Mouse (Mus musculus) lung, postnatal 10 days (tissue): ENCODE measurements around the gene Chrm5.

ENCODE experiments used
- DNase-seq: peaks from one replicate; pipeline ENCODE4 v3.0.0; 2021

Chrm5 gene

GRCm38 (mm10) chr2:112480669-112481068, at the start of gene Chrm5:
Gene Chrm5 (minus strand): TSS chr2:112480769.
- DNase-seq: no peak

DNA sequence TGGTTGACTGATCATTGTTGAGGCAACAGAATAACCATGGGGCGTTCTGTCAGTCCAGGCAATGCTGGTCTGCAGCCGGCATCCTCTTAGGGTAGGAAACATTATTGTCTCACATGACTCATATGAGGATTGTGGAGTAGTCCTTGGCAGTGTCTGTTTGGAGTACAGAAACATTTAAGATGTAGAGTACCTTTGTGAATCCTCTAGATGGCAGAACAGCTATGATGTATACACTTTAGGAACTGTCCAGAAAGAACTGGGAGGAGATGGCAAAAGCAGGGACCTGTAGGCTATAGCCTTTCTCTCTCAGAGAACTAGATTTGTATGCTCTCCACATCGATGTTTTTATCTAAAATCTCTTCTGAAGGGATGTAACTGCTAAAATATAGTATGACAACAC, 46.4 kb upstream of the Chrm5 start:
- no peak for DNase-seq

GRCm38 (mm10) chr2:112520526-112521482, 40.2 kb upstream of the Chrm5 start:
- no peak for DNase-seq

- DNase-seq: no peak
Measured at GRCm38 (mm10) chr2:112518541-112518940, 38.0 kb upstream of the Chrm5 start.

DNA sequence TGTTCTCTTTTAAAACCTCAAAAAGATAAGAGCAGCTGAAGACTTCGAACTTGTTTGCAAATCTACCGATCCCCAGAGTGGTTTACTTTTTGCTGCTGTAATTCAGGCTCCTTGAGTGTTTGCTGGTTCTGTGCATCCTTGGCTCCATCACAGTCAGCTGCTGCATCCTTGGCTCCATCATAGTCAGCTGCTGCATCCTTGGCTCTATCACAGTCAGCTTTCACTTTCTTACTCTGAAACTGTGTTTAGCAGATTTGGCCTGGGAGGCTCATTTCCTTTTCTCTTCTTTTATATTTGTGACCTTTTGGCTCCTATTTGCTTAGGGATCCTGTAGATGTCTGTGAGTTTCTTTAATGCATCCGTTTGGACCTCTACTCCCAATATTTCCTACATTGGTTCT, 36.6 kb upstream of the Chrm5 start:
- no peak for DNase-seq

DNA sequence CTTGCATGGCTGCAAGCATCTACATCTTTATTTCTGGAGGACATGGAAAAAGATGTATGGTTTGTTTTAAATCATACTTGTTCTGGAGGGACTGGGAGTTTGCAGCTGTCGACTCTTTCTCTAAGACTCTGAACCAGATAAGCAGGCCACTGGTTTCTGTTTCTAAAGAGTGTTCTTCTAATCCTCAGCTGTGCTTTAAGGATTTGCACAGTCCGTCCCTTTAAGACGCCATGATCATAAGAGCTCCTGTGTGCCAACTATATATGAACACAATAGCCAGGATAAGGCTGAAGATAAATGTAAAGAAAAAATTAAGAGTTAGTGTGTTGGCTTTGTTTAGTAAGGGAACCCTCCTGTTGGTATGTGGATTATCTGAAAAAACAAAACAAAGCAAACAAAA, 36.2 kb upstream of the Chrm5 start:
- DNase-seq: no peak

DNA sequence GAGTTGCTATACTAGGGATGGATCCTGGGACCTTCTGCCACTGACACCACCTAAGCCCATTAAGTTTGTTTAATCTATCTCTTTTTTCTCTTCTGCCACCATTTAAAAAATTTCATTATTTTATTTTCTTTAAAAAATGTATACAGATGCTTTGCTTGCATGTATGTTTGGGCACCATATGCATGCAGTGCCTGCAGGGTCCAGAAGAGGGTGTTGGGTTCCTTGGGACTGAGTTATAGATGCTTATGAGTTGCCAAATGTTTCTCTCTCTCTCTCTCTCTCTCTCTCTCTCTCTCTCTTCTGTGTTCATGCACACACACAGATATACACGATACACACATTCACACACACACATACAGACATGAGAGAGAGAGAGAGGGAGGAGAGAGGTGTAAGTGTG, 32.5 kb upstream of the Chrm5 start:
- no peak for DNase-seq

GRCm38 (mm10) chr2:112510140-112510539, 29.6 kb upstream of the Chrm5 start:
- no peak for DNase-seq

GRCm38 (mm10) chr2:112507444-112507843, 26.9 kb upstream of the Chrm5 start:
- no peak for DNase-seq

DNA sequence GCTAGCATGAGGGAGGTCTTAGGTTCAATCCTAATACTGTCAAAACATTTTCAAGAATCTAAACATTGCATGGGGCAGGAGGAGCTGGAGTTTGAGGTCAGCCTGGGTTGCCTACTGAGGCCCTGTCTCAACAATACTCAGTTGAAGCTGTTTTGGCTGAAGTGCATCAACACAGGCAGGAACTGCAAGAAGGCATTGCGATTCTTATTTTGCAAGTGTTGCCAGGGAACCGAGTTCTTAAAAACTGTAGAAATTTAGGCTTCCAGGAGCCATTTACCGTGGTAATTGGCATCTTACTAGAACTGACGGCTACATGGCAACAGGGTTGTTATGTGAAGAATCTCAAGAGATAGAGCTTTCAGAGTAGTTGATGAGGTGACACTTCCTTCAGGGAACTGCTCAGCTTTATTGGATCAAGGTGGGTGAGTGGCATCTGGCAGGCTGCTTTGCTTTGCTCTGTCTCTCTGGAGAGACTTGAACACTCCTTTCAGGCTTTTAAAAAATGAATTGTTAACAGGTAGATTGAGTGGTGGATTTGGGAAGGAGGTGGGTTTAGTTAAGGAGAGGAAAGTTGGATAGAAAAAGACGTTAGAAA, 26.4 kb upstream of the Chrm5 start:
- no peak for DNase-seq

DNA sequence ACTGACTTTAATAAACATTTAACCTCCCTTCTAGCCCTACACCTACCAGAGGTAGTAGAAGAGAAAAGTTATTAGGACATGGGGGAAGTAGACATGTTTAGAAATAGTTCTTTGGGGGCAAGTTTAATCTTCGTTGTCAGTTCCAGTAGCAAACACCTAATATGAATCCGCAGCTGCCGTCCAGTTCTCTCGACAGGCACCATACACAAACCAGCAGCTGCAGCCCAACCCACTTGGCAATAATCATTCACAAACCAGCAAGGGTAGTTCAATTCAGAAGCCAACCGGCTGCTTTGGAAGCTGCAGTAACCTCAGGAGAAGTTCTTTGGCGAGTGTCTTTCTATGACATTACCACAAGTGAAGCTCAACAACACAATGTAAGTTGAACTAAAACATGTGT, 23.4 kb upstream of the Chrm5 start:
- no peak for DNase-seq

- DNase-seq: peak; percentile 85
Measured at GRCm38 (mm10) chr2:112501209-112501608, 20.6 kb upstream of the Chrm5 start.

- DNase-seq: no peak
Measured at GRCm38 (mm10) chr2:112497851-112498250, 17.3 kb upstream of the Chrm5 start.

DNA sequence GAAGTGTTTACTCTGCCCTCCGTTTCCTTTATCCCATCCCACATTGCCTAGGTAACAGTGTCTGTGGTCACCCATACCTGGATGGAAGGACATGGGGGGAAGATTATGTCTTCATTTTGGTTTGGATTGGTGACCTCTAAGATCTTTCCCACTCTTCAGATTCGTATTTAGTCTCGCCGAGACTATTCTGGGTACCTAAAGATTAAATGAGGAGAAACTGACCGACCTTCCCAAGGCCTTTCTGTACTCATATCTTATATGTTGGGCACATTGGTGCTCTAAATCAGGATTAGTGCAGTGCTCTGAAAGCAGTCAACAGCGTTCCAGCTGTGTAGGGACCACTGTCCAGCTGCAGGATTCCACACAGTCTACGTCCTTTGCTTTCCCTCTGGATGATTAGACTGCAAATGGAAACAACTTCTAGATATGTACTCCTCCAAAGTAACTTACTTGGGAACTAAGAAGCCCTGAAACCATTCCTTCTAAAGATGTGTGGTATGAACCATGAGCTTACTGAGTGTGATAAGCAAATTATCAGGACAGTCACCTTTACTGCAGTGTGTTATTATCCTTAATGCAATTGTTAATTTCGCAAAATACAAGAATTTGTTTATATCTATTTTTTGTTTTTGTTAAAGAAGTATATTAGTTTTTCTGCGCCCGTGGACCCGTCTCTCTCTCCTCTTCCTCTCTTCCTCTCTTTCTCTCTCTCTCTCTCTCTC, 13.1 kb upstream of the Chrm5 start:
- no peak for DNase-seq

DNA sequence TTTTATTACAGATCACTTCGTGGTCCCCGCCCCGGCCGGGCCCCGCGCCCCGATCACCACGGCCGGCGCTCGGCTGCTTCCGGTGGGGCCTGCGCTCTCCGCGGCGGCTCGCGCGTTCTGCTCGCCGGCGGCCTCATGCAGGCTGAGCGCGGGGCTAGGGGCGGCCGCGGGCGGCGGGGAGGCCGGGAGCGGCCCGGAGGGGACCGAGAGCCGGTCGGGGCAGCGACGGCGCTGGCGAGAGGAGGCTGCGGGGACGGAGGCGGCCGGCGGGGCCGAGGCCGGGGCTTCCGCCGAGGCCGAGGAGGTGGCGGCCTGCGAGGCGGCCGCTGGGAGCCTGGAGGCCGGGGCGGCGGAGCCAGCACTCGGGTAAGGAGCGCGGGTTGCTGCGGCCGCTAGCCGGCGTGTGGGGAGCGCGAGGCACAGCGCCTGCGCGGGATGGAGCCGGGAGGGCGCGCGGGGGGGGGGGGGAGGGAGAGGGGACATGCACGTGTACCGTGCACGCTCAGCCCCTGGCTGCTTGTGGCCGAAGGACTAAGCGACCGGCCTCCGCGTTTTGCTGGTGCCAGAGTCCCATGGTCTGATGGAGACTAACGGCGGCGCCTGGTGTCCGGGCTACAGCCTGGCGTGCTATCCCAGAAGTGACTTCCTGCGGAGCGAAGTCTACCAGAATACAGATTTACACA, 12.4 kb upstream of the Chrm5 start, which contains the start of gene Aven:
Aven (plus strand) TSS at position 109 of the 683 bp plus-strand sequence.
- DNase-seq: peak; percentile 86

DNA sequence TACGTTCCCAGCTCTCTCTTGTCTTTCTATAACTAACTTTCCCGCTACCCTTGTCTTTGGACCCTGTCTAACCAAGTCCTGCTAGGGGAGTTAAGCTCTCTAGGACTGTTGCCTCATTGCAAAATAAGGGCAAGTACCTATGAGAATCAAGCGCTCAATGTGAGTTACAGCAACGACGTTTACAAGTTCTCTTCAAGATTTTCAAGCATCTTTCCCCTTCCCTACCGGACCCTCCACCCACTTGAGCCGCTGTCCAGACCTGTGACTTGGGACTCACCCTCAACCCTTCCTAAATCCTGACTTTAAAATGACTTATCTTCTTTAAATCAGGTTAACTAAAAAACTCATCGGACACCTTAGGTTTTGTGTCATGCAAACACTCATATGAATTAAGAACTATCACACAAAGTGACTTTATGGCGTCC, 11.9 kb upstream of the Chrm5 start:
- DNase-seq: no peak

DNA sequence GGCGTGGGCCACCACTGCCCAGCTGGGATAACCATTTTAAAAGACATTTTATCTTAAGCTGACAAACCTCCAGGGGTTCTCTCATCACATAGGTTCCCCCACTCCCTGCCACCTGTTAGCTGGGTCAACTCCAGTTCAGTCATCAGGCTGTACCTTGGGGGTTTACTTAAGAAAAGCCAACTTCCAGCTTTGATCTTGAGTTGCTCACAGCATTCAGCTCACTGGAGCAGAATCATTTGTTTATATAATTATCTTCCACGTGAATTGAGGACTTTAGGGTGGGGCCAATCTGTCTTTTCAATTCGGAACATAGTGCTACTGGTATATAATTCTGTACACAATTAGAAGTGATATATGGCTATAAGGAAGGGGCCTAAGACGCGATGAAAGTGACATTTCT, 11.1 kb upstream of the Chrm5 start:
- DNase-seq: no peak

GRCm38 (mm10) chr2:112490483-112491196, 10.1 kb upstream of the Chrm5 start:
- DNase-seq: no peak

- peak; percentile 38 for DNase-seq
Measured at GRCm38 (mm10) chr2:112484886-112485285, 4.3 kb upstream of the Chrm5 start.

GRCm38 (mm10) chr2:112483334-112483651, 2.7 kb upstream of the Chrm5 start:
- DNase-seq: no peak

GRCm38 (mm10) chr2:112482533-112483333, 2.2 kb upstream of the Chrm5 start:
- DNase-seq: no peak

GRCm38 (mm10) chr2:112481564-112481963, 995 bp upstream of the Chrm5 start:
- DNase-seq: peak; percentile 61
